Mouse (Mus musculus) limb, embryonic 11.5 days (tissue): ENCODE measurements at regions not wholly inside any gene's neighbourhood (a gene's known extent, or its start where the extent isn't known, plus 50 kb on each side); places are given as distances from the start of the nearest gene placed in this dataset.

ENCODE experiments used
- ATAC-seq: fragments of 200-750 bp; cut with Nextera tagmentation; 2 replicates; pipeline ENCODE4 v1.8.0; 2017; ENCODE audit warnings: low read depth; ENCODE audit not compliant: insufficient number of reproducible peaks, low FRiP score, low TSS enrichment
- DNase-seq: peaks from one replicate; pipeline ENCODE4 v3.0.0-alpha.2; 2015; ENCODE audit warnings: low spot score
- H3K27ac ChIP-seq: fragments of 300-500 bp; sonication (generic); replicated peaks from 2 replicates; pipeline ENCODE4 v1.5.1; 2014; ENCODE audit warnings: low read depth, mild to moderate bottlenecking, low read length
- H3K27me3 ChIP-seq: fragments of 300-500 bp; sonication (generic); 2 replicates; pipeline ENCODE4 v1.6.1; 2014; ENCODE audit warnings: mild to moderate bottlenecking, low read length, mixed read lengths; ENCODE audit not compliant: control insufficient read depth, insufficient read depth
- H3K36me3 ChIP-seq: fragments of 300-500 bp; sonication (generic); 2 replicates; pipeline ENCODE4 v1.6.1; 2014; ENCODE audit warnings: mild to moderate bottlenecking, low read length, moderate library complexity, mixed read lengths; ENCODE audit not compliant: control insufficient read depth, insufficient read depth
- H3K4me1 ChIP-seq: fragments of 300-500 bp; sonication (generic); 2 replicates; pipeline ENCODE4 v1.6.1; 2014; ENCODE audit warnings: low read length, mixed read lengths; ENCODE audit not compliant: control insufficient read depth, insufficient read depth
- H3K4me2 ChIP-seq: fragments of 300-500 bp; sonication (generic); 2 replicates; pipeline ENCODE4 v1.6.1; 2014; ENCODE audit warnings: low read depth, mild to moderate bottlenecking, moderate library complexity; ENCODE audit not compliant: severe bottlenecking
- H3K4me3 ChIP-seq: fragments of 300-500 bp; sonication (generic); 2 replicates; pipeline ENCODE4 v1.5.1; 2014; ENCODE audit warnings: low read depth, low read length
- H3K9ac ChIP-seq: fragments of 300-500 bp; sonication (generic); 2 replicates; pipeline ENCODE4 v1.6.1; 2014; ENCODE audit warnings: mild to moderate bottlenecking, low read length
- H3K9me3 ChIP-seq: fragments of 300-500 bp; sonication (generic); 2 replicates; pipeline ENCODE4 v1.6.1; 2016; ENCODE audit warnings: low read length; ENCODE audit not compliant: control insufficient read depth
- WGBS: fragments of 180-500 bp; shearing (Covaris S2); extraction: QIAGEN DNeasy Blood & Tissue Kit; methylation state at CpG from one replicate; pipeline ENCODE4 v1.1.7; 2014; 5-methylcytosine and 5-hydroxymethylcytosine counted together

GRCm38 (mm10) chr10:92162473-92163011, 559.7 kb downstream of the Nedd1 start:
- H3K4me2 ChIP-seq, result peak overlapping the region; percentile 60
- no peaks in the 10 kb centered on the region for H3K4me1 ChIP-seq
- DNase-seq, result peak; percentile 65
- 0 out of 2 replicates have a peak overlapping the region, but pooled peaks have one; percentile 12 for H3K9ac ChIP-seq
- H3K27me3 ChIP-seq, result no peaks in the 10 kb centered on the region
- whole genome bisulfite sequencing, result under 1% methylated on average over 29 of the region's 29 CpGs
- no peaks in the 10 kb centered on the region for H3K36me3 ChIP-seq
- H3K4me3 ChIP-seq, result peak overlapping the region; percentile 16
- no peaks in the 10 kb centered on the region for H3K9me3 ChIP-seq
- 0 out of 2 replicates have a peak, but pooled peaks have one; percentile 44 for ATAC-seq
- no peak overlapping the region for H3K27ac ChIP-seq

DNA sequence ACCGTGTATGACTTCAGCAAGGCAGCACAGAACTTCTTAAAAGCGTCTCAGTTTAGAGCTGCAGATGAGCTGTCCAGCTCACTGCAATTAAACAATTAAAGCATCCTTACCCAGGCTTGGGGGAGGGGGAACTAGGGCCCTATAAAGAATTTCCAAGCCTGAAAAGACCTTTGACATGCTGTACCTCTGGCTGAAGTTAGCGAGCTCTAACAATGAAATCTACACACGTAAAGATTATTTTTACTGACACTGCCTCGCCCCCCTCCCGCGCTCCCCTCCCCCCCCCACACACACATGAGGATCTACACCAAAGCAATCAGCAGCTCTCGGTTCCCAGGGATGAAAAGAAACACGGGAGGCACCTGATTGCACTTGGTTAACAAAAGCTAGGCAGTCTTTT, 560.7 kb downstream of the Nedd1 start:
- H3K9me3 ChIP-seq, result no peaks in the 10 kb centered on the region
- WGBS, result 6% methylated on average over 9 of the region's 9 CpGs
- H3K36me3 ChIP-seq, result no peaks in the 10 kb centered on the region
- ATAC-seq (no peak), DNase-seq (peak; percentile 23)
- no peak overlapping the region for H3K4me3 ChIP-seq
- no peak overlapping the region for H3K4me2 ChIP-seq
- no peaks in the 10 kb centered on the region for H3K27me3 ChIP-seq
- no peaks in the 10 kb centered on the region for H3K4me1 ChIP-seq
- no peak overlapping the region for H3K9ac ChIP-seq
- H3K27ac ChIP-seq, result no peak overlapping the region

- ATAC-seq (no peak), DNase-seq (no peak)
- 84% methylated on average over 3 of the region's 3 CpGs for WGBS
- Histone ChIP-seq H3K4me2 (no peak overlapping the region), H3K27me3 (no peaks in the 10 kb centered on the region), H3K4me1 (no peaks in the 10 kb centered on the region), H3K9me3 (no peaks in the 10 kb centered on the region), H3K9ac (no peak overlapping the region), H3K36me3 (no peaks in the 10 kb centered on the region), H3K4me3 (no peak overlapping the region), H3K27ac (no peak overlapping the region)
These were observed 576.0 kb downstream of the Nedd1 start for GRCm38 (mm10) chr10:92146263-92146662.

DNA sequence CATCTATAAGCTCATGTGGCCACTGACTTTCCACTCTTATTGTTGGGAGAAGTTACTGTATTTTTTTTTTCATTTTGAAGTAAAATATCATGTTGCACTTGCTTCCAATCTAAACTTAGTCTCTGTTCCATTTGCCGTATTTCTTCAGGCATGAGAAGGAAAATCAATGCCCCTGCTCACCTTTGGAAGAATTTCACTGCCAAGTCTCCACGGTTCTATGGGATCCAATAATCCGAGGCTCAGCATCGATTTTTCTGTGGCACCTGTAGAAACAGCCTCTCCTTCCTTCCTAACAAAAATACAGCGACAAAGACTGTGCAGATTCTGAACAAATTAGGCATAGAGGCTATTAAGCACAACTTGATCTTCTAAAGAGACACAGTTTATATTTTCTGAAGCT, 586.7 kb downstream of the Nedd1 start:
- Histone ChIP-seq H3K9ac (no peak overlapping the region), H3K9me3 (no peaks in the 10 kb centered on the region), H3K27me3 (no peaks in the 10 kb centered on the region), H3K4me3 (no peak overlapping the region), H3K4me1 (no peaks in the 10 kb centered on the region), H3K36me3 (no peaks in the 10 kb centered on the region), H3K27ac (no peak overlapping the region), H3K4me2 (no peak overlapping the region)
- no peak for DNase-seq
- ATAC-seq, result no peak
- WGBS, result 83% methylated on average over 5 of the region's 5 CpGs

DNA sequence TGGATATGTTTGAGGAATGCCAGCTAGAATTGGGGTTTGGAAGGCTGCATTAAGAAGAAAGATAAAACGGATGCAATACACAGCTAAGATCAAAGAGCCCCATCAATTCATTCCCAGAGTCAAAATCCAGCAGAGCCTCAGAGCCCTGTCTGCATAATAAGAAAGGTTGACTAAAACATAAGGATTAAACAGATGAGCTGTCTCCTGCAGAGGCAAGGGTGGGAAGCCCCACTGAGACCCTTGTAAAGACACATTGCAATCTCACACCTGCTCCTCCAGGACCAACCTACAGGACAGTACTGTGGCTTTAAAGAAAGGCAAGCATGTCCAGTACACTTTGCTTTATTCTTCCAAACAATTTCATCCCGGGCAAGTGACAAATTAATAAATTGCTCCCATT, 609.4 kb downstream of the Nedd1 start:
- Histone ChIP-seq H3K27ac (no peak overlapping the region), H3K27me3 (no peaks in the 10 kb centered on the region), H3K4me1 (no peaks in the 10 kb centered on the region), H3K4me2 (no peak overlapping the region), H3K36me3 (no peaks in the 10 kb centered on the region), H3K9ac (no peak overlapping the region), H3K4me3 (no peak overlapping the region), H3K9me3 (no peaks in the 10 kb centered on the region)
- ATAC-seq, result no peak
- 20% methylated on average over 2 of the region's 2 CpGs for WGBS
- no peak for DNase-seq

DNA sequence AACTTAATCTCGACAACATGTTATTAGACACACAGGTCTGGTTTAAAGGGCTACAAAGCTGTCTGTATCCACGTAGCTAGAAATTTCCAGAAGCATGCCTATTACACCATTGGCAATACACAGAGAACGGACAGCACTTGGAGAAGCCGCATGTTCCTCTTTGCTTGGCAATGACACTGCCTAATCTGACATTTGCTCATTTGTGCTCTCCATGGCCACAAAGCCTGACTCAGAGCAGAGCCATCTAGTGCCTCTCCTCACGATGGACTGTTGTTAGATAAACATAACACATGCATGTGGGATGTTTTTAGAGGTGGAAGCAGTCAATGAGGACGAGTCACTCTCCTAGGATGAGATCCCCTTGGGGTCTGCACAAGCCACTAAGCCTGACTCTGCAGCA, 615.9 kb downstream of the Nedd1 start:
- Histone ChIP-seq H3K27me3 (no peaks in the 10 kb centered on the region), H3K4me3 (no peak overlapping the region), H3K27ac (no peak overlapping the region), H3K9me3 (no peaks in the 10 kb centered on the region), H3K36me3 (no peaks in the 10 kb centered on the region), H3K9ac (no peak overlapping the region), H3K4me1 (no peaks in the 10 kb centered on the region), H3K4me2 (no peak overlapping the region)
- 79% methylated on average over 6 of the region's 6 CpGs for WGBS
- DNase-seq (no peak), ATAC-seq (no peak)

GRCm38 (mm10) chr10:92103887-92104286, 618.3 kb downstream of the Nedd1 start:
- no peak overlapping the region for H3K27ac ChIP-seq
- 79% methylated on average over 9 of the region's 9 CpGs for WGBS
- DNase-seq, result no peak
- H3K4me3 ChIP-seq, result no peak overlapping the region
- H3K4me2 ChIP-seq, result no peak overlapping the region
- H3K9me3 ChIP-seq, result no peaks in the 10 kb centered on the region
- H3K9ac ChIP-seq, result no peak overlapping the region
- no peaks in the 10 kb centered on the region for H3K36me3 ChIP-seq
- H3K27me3 ChIP-seq, result no peaks in the 10 kb centered on the region
- no peak for ATAC-seq
- no peaks in the 10 kb centered on the region for H3K4me1 ChIP-seq

- Histone ChIP-seq H3K4me3 (no peak overlapping the region), H3K9ac (no peak overlapping the region), H3K4me2 (no peak overlapping the region), H3K27me3 (no peaks in the 10 kb centered on the region), H3K4me1 (no peaks in the 10 kb centered on the region), H3K9me3 (no peaks in the 10 kb centered on the region), H3K36me3 (no peaks in the 10 kb centered on the region), H3K27ac (no peak overlapping the region)
- no peak for DNase-seq
- no peak for ATAC-seq
- 82% methylated on average over 4 of the region's 4 CpGs for WGBS
These were observed 619.5 kb downstream of the Nedd1 start for GRCm38 (mm10) chr10:92102755-92103154.

DNA sequence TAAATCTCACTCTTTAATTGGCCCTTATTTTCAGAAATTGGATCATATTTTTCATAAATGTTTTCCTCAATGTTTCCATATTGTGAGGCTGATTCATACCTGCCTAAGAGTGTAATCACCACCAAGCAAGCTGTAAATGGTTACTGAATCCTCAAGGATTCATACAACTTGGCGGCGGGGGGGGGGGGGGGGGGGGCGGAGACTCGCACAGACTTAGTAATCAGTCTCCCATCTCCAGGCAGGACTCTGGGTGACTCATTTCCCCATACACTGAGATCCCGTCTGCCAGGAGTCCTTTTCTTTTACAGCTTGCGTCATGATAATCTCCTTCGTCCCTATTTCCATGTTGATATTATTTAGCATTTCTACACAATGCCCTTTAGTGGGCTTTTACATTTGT, 624.7 kb downstream of the Nedd1 start:
- no peak overlapping the region for H3K9ac ChIP-seq
- no peak for ATAC-seq
- no peaks in the 10 kb centered on the region for H3K9me3 ChIP-seq
- no peak overlapping the region for H3K4me2 ChIP-seq
- H3K4me1 ChIP-seq, result no peaks in the 10 kb centered on the region
- no peak for DNase-seq
- H3K27me3 ChIP-seq, result no peaks in the 10 kb centered on the region
- no peaks in the 10 kb centered on the region for H3K36me3 ChIP-seq
- H3K4me3 ChIP-seq, result no peak overlapping the region
- H3K27ac ChIP-seq, result no peak overlapping the region
- 32% methylated on average over 6 of the region's 7 CpGs for WGBS
